Mouse (Mus musculus): ENCODE measurements around the gene Adk. TPM values are rescaled to one million over a fixed set of nuclear protein-coding genes. Genes with fewer than 3 reads are reported as not detected.

The Adk gene
- total and polyA plus RNA-seq, 3 experiments, result 47.9 to 129 (median 59.0) TPM

GRCm38 (mm10) chr14:21310530-21310929, 258.2 kb downstream of the Adk start:
- DNase-seq (ENCODE audit: extremely low read depth), result no peak
- Histone ChIP-seq H3K4me2 (ENCODE audit: insufficient read depth, low read depth, poor library complexity, severe bottlenecking) (no peak overlapping the region), H3K36me3 (replicated peaks in 1 of 2; ENCODE audit: control insufficient read depth in 1 of 2, insufficient read depth in 1 of 2, low read length in 1 of 2) (peaks cover 0 to 2% of the 10 kb centered on the region in 2 experiments), H3K27me3 (replicated peaks) (no peaks in the 10 kb centered on the region), H3K9ac (ENCODE audit: insufficient read depth, low read depth) (no peak overlapping the region), H3K27ac (ENCODE audit: insufficient read depth, low read depth) (no peak overlapping the region), H3K9me3 (replicated peaks; ENCODE audit: low read length) (no peaks in the 10 kb centered on the region), H3K4me1 (ENCODE audit: control insufficient read depth in 1 of 2, insufficient read depth in 2 of 2) (peaks cover 0 to 2% of the 10 kb centered on the region in 2 experiments; a peak in 1 of 4 replicates), H3K4me3 (replicated peaks in 1 of 3; ENCODE audit: low read depth in 2 of 3, low read length in 2 of 3, poor library complexity in 1 of 3) (no peak overlapping the region), H3K79me2 (replicated peaks; ENCODE audit: control insufficient read depth, extremely low read depth, insufficient read depth, poor library complexity, severe bottlenecking) (no peaks in the 10 kb centered on the region)
- TF ChIP-seq RAD21 (IDR thresholded peaks at IDR 0.05; ENCODE audit: low read depth, low read length) (no peak), RCOR1 (conservative IDR thresholded peaks at IDR 0.05; ENCODE audit: low read depth, low read length) (no peak), NRF1 (IDR thresholded peaks at IDR 0.05; ENCODE audit: low read depth, low read length) (no peak), MYC (IDR thresholded peaks at IDR 0.05; ENCODE audit: low read depth, low read length) (no peak), SMC3 (IDR thresholded peaks at IDR 0.05; ENCODE audit: low read depth, low read length) (no peak), PAX5 (IDR thresholded peaks at IDR 0.05; ENCODE audit: low read length) (no peak), ZKSCAN1 (IDR thresholded peaks at IDR 0.05; ENCODE audit: borderline replicate concordance, low read depth, low read length) (no peak), JUND (conservative IDR thresholded peaks at IDR 0.05; ENCODE audit: low read depth, low read length) (no peak), GABPA (IDR thresholded peaks at IDR 0.05; ENCODE audit: insufficient replicate concordance, low read depth, low read length) (no peak), KAT2A (IDR thresholded peaks at IDR 0.05; ENCODE audit: insufficient replicate concordance, low read length) (no peak), ELF1 (IDR thresholded peaks at IDR 0.05; ENCODE audit: low read depth, low read length) (no peak), MXI1 (IDR thresholded peaks at IDR 0.05; ENCODE audit: low read depth, low read length) (no peak), JUN (IDR thresholded peaks at IDR 0.05; ENCODE audit: insufficient read depth, low read depth, low read length) (no peak), TBP (conservative IDR thresholded peaks at IDR 0.05; ENCODE audit: low read depth, low read length) (no peak), ZC3H11A (IDR thresholded peaks at IDR 0.05; ENCODE audit: low read depth, low read length) (no peak), NELFE (IDR thresholded peaks at IDR 0.05; ENCODE audit: low read depth, low read length) (no peak), POLR2A (IDR thresholded peaks at IDR 0.05; ENCODE audit: low read depth, low read length) (no peak), MEF2A (IDR thresholded peaks at IDR 0.05; ENCODE audit: borderline replicate concordance, low read depth, low read length) (no peak), USF1 (IDR thresholded peaks at IDR 0.05; ENCODE audit: low read depth, low read length) (no peak), TCF12 (IDR thresholded peaks at IDR 0.05; ENCODE audit: low read depth, low read length) (no peak)
- dilution Hi-C loops (cut with MboI; ENCODE audit: extremely low pct_ligation_motif_present, extremely low pct_unique_long_range_greater_than_20kb, low sequenced_read_pairs) (no loop called here), in situ Hi-C loops (cut with MboI; ENCODE audit: low pct_ligation_motif_present, low pct_unique_long_range_greater_than_20kb, low sequenced_read_pairs) (no loop called here)

GRCm38 (mm10) chr14:21313561-21314342, 261.4 kb downstream of the Adk start:
- in situ Hi-C loops (cut with MboI; ENCODE audit: low pct_ligation_motif_present, low pct_unique_long_range_greater_than_20kb, low sequenced_read_pairs) (no loop called here), dilution Hi-C loops (cut with MboI; ENCODE audit: extremely low pct_ligation_motif_present, extremely low pct_unique_long_range_greater_than_20kb, low sequenced_read_pairs) (no loop called here)

More at GRCm38 (mm10) chr14:21313561-21314342, 261.4 kb downstream of the Adk start:
- DNase-seq (ENCODE audit: extremely low read depth), result no peak
- no peak overlapping the region for H3K27ac ChIP-seq (ENCODE audit: insufficient read depth, low read depth)
- H3K4me2 ChIP-seq (ENCODE audit: insufficient read depth, low read depth, poor library complexity, severe bottlenecking), result no peak overlapping the region
- H3K27me3 ChIP-seq (replicated peaks), result no peaks in the 10 kb centered on the region
- H3K9ac ChIP-seq (ENCODE audit: insufficient read depth, low read depth), result no peak overlapping the region
- no peak for TF ChIP-seq USF2 (conservative IDR thresholded peaks at IDR 0.05; ENCODE audit: low read depth, low read length)
- no peak for TF ChIP-seq ETS1 (conservative IDR thresholded peaks at IDR 0.05; ENCODE audit: low read depth, low read length)
- TF ChIP-seq USF1 (IDR thresholded peaks at IDR 0.05; ENCODE audit: low read depth, low read length), result no peak
- no peak for TF ChIP-seq MYC (IDR thresholded peaks at IDR 0.05; ENCODE audit: low read depth, low read length)
- no peak for TF ChIP-seq SIN3A (IDR thresholded peaks at IDR 0.05; ENCODE audit: low read length)
- no peak for TF ChIP-seq UBTF (IDR thresholded peaks at IDR 0.05; ENCODE audit: low read depth, low read length)
- TF ChIP-seq SMC3 (IDR thresholded peaks at IDR 0.05; ENCODE audit: low read depth, low read length), result no peak
- TF ChIP-seq BHLHE40 (IDR thresholded peaks at IDR 0.05; ENCODE audit: low read depth, low read length), result no peak
- H3K4me1 ChIP-seq (ENCODE audit: control insufficient read depth in 1 of 2, insufficient read depth in 2 of 2), result peaks cover 0 to 2% of the 10 kb centered on the region in 2 experiments; a peak in 1 of 4 replicates
- H3K79me2 ChIP-seq (replicated peaks; ENCODE audit: control insufficient read depth, extremely low read depth, insufficient read depth, poor library complexity, severe bottlenecking), result no peaks in the 10 kb centered on the region
- H3K9me3 ChIP-seq (replicated peaks; ENCODE audit: low read length), result no peaks in the 10 kb centered on the region
- no peak overlapping the region for H3K4me3 ChIP-seq (replicated peaks in 1 of 3; ENCODE audit: low read depth in 2 of 3, low read length in 2 of 3, poor library complexity in 1 of 3)
- peaks cover 0 to 2% of the 10 kb centered on the region in 2 experiments for H3K36me3 ChIP-seq (replicated peaks in 1 of 2; ENCODE audit: control insufficient read depth in 1 of 2, insufficient read depth in 1 of 2, low read length in 1 of 2)

Data from CH12.LX (cell line).